Mouse (Mus musculus) heart, embryonic 11.5 days (tissue): ENCODE measurements around the gene Sdr42e1. TPM values are rescaled to one million over a fixed set of nuclear protein-coding genes. Genes with fewer than 3 reads are reported as not detected.

ENCODE experiments used
- ATAC-seq: fragments of 200-750 bp; cut with Nextera tagmentation; replicated peaks from 2 replicates; pipeline ENCODE4 v1.8.0; 2017; ENCODE audit warnings: moderate library complexity; ENCODE audit not compliant: insufficient number of reproducible peaks, low FRiP score, low TSS enrichment
- H3K27ac ChIP-seq: fragments of 300-500 bp; sonication (generic); 2 replicates; pipeline ENCODE4 v1.5.1; 2014; ENCODE audit warnings: mild to moderate bottlenecking, low read depth, low read length
- H3K27me3 ChIP-seq: fragments of 300-500 bp; sonication (generic); 2 replicates; pipeline ENCODE4 v1.6.1; 2014; ENCODE audit warnings: mild to moderate bottlenecking, low read length, mixed read lengths; ENCODE audit not compliant: control insufficient read depth, insufficient read depth
- H3K36me3 ChIP-seq: fragments of 300-500 bp; sonication (generic); 2 replicates; pipeline ENCODE4 v1.6.1; 2014; ENCODE audit warnings: mild to moderate bottlenecking, low read length, moderate library complexity, mixed read lengths; ENCODE audit not compliant: control insufficient read depth, insufficient read depth
- H3K4me1 ChIP-seq: fragments of 300-500 bp; sonication (generic); 2 replicates; pipeline ENCODE4 v1.6.1; 2014; ENCODE audit warnings: low read length; ENCODE audit not compliant: control insufficient read depth, insufficient read depth
- H3K4me2 ChIP-seq: fragments of 300-500 bp; sonication (generic); 2 replicates; pipeline ENCODE4 v1.6.1; 2014; ENCODE audit warnings: mild to moderate bottlenecking, moderate library complexity
- H3K4me3 ChIP-seq: fragments of 300-500 bp; sonication (generic); 2 replicates; pipeline ENCODE4 v1.5.1; 2014; ENCODE audit warnings: low read depth, low read length
- H3K9ac ChIP-seq: fragments of 300-500 bp; sonication (generic); 2 replicates; pipeline ENCODE4 v1.6.1; 2014; ENCODE audit warnings: mild to moderate bottlenecking, low read depth, low read length, moderate library complexity
- H3K9me3 ChIP-seq: fragments of 300-500 bp; sonication (generic); replicated peaks from 2 replicates; pipeline ENCODE4 v1.6.1; 2016; ENCODE audit warnings: low read length; ENCODE audit not compliant: control insufficient read depth
- WGBS: fragments of 180-500 bp; shearing (Covaris S2); extraction: QIAGEN DNeasy Blood & Tissue Kit; methylation state at CpG from one replicate; pipeline ENCODE4 v1.1.7; 2014; ENCODE audit not compliant: insufficient replicate concordance; 5-methylcytosine and 5-hydroxymethylcytosine counted together
- polyA plus RNA-seq: library from polyadenylated mRNA; unstranded; fragments of >200 nt; fragmentation: Nextera tagmentation; extraction: Ambion mirVana; gene quantifications from 2 replicates; pipeline ENCODE4 v1.2.1, GENCODE M21; 2014

Sdr42e1 gene
- polyA plus RNA-seq, 1 experiment from 2014 or later = 0.37 TPM

DNA sequence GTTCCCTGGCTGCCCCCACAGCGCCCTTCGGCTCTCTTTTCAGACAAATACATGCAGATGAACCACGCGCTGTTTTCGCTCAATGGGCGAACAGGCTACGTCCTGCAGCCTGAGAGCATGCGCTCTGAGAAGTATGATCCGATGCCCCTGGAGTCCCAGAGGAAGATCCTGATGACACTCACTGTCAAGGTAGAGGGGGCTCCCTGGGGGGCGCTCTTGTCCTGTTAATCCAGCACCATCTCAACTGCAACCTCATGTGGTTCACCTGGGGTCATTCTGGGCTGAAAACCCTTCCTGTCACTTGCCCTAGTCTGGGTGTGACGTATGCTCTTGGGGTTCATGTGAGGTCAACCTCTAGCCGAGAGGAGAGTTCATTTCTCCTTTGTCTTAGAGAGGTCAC lies 60.6 kb downstream of the Sdr42e1 start:
- 80% methylated on average over 12 of the region's 12 CpGs for WGBS
- Histone ChIP-seq H3K4me2 (no peak overlapping the region), H3K9ac (no peak overlapping the region), H3K36me3 (no peaks in the 10 kb centered on the region; the same call in 1 of the 2 replicates), H3K27me3 (no peaks in the 10 kb centered on the region), H3K4me3 (no peak overlapping the region), H3K27ac (no peak overlapping the region), H3K9me3 (no peaks in the 10 kb centered on the region), H3K4me1 (no peaks in the 10 kb centered on the region)
- no peak for ATAC-seq

Other genes with a start within 250 kb of the Sdr42e1 start
- 4.7 and 6.7 TPM in 2 replicates for gene Plcg2, start 175.4 kb downstream of the Sdr42e1 start, polyA plus RNA-seq
- gene Hsd17b2, start 28.2 kb upstream of the Sdr42e1 start, polyA plus RNA-seq = 0.34 and 0.46 TPM in 2 replicates
- 44.8 and 47.7 TPM in 2 replicates for gene Mphosph6, start 128.3 kb upstream of the Sdr42e1 start, polyA plus RNA-seq